Mouse (Mus musculus): ENCODE measurements around the gene Cpeb1. TPM values are rescaled to one million over a fixed set of nuclear protein-coding genes. Genes with fewer than 3 reads are reported as not detected.

Cpeb1 gene
- polyA plus RNA-seq, 1 experiment from 2014 or later, result 1.4 TPM

- no peaks in the 10 kb centered on the region for H3K9me3 ChIP-seq (ENCODE audit: control insufficient read depth)
- no peak overlapping the region for H3K27ac ChIP-seq (ENCODE audit: low read depth, low read length)
- H3K9ac ChIP-seq (ENCODE audit: low read depth, low read length), result no peak overlapping the region
- WGBS, result 94% methylated on average over 21 of the region's 21 CpGs
- H3K27me3 ChIP-seq (replicated peaks; ENCODE audit: control insufficient read depth, insufficient read depth, low read length), result no peaks in the 10 kb centered on the region
- H3K36me3 ChIP-seq (ENCODE audit: control insufficient read depth, insufficient read depth), result peaks cover 55% of the 10 kb centered on the region; the same call in 1 of the 2 replicates
- no peak for TF ChIP-seq CTCF (IDR thresholded peaks at IDR 0.05; ENCODE audit: low read depth)
- H3K4me2 ChIP-seq (replicated peaks; ENCODE audit: low read depth), result no peak overlapping the region
- no peak for ATAC-seq
- H3K4me3 ChIP-seq (ENCODE audit: low read depth, low read length), result no peak overlapping the region
- no peaks in the 10 kb centered on the region for H3K4me1 ChIP-seq (replicated peaks; ENCODE audit: control insufficient read depth, insufficient read depth, low read length)
Observed at GRCm38 (mm10) chr7:81337785-81338521, 117.3 kb downstream of the Cpeb1 start.

GRCm38 (mm10) chr7:81336432-81336786, 118.9 kb downstream of the Cpeb1 start:
- TF ChIP-seq CTCF (IDR thresholded peaks at IDR 0.05; ENCODE audit: low read depth), result peak; percentile 69
- no peaks in the 10 kb centered on the region for H3K4me1 ChIP-seq (replicated peaks; ENCODE audit: control insufficient read depth, insufficient read depth, low read length)
- no peak overlapping the region for H3K4me2 ChIP-seq (replicated peaks; ENCODE audit: low read depth)
- H3K36me3 ChIP-seq (ENCODE audit: control insufficient read depth, insufficient read depth), result peaks cover 53% of the 10 kb centered on the region
- no peak overlapping the region for H3K9ac ChIP-seq (ENCODE audit: low read depth, low read length)
- 49% methylated on average over 8 of the region's 8 CpGs for WGBS
- no peak overlapping the region for H3K27ac ChIP-seq (ENCODE audit: low read depth, low read length)
- H3K4me3 ChIP-seq (ENCODE audit: low read depth, low read length), result no peak overlapping the region
- no peak for ATAC-seq
- no peaks in the 10 kb centered on the region for H3K27me3 ChIP-seq (replicated peaks; ENCODE audit: control insufficient read depth, insufficient read depth, low read length)
- H3K9me3 ChIP-seq (ENCODE audit: control insufficient read depth), result no peaks in the 10 kb centered on the region

- no peaks in the 10 kb centered on the region for H3K27me3 ChIP-seq (replicated peaks; ENCODE audit: control insufficient read depth, insufficient read depth, low read length)
- no peaks in the 10 kb centered on the region for H3K4me1 ChIP-seq (replicated peaks; ENCODE audit: control insufficient read depth, insufficient read depth, low read length)
- no peak for ATAC-seq
- H3K4me2 ChIP-seq (replicated peaks; ENCODE audit: low read depth), result no peak overlapping the region
- 74% methylated on average over 18 of the region's 18 CpGs for WGBS
- no peak overlapping the region for H3K27ac ChIP-seq (ENCODE audit: low read depth, low read length)
- peak; percentile 12; the same call in 1 of the 2 replicates for TF ChIP-seq CTCF (IDR thresholded peaks at IDR 0.05; ENCODE audit: low read depth)
- peaks cover 50% of the 10 kb centered on the region for H3K36me3 ChIP-seq (ENCODE audit: control insufficient read depth, insufficient read depth)
- H3K9me3 ChIP-seq (ENCODE audit: control insufficient read depth), result no peaks in the 10 kb centered on the region
- no peak overlapping the region for H3K9ac ChIP-seq (ENCODE audit: low read depth, low read length)
- H3K4me3 ChIP-seq (ENCODE audit: low read depth, low read length), result no peak overlapping the region
Observed at GRCm38 (mm10) chr7:81335705-81336431, 119.4 kb downstream of the Cpeb1 start.

GRCm38 (mm10) chr7:81331851-81332250, 123.4 kb downstream of the Cpeb1 start:
- H3K4me2 ChIP-seq (replicated peaks; ENCODE audit: low read depth), result no peak overlapping the region
- H3K27me3 ChIP-seq (replicated peaks; ENCODE audit: control insufficient read depth, insufficient read depth, low read length), result no peaks in the 10 kb centered on the region
- no peak for ATAC-seq
- peaks cover 32% of the 10 kb centered on the region for H3K36me3 ChIP-seq (ENCODE audit: control insufficient read depth, insufficient read depth)
- 85% methylated on average over 7 of the region's 7 CpGs for WGBS
- no peaks in the 10 kb centered on the region for H3K4me1 ChIP-seq (replicated peaks; ENCODE audit: control insufficient read depth, insufficient read depth, low read length)
- no peak overlapping the region for H3K27ac ChIP-seq (ENCODE audit: low read depth, low read length)
- H3K9me3 ChIP-seq (ENCODE audit: control insufficient read depth), result no peaks in the 10 kb centered on the region
- no peak overlapping the region for H3K9ac ChIP-seq (ENCODE audit: low read depth, low read length)
- H3K4me3 ChIP-seq (ENCODE audit: low read depth, low read length), result no peak overlapping the region
- no peak for TF ChIP-seq CTCF (IDR thresholded peaks at IDR 0.05; ENCODE audit: low read depth)

GRCm38 (mm10) chr7:81330767-81331166, 124.5 kb downstream of the Cpeb1 start:
- Histone ChIP-seq H3K27me3 (replicated peaks; ENCODE audit: control insufficient read depth, insufficient read depth, low read length) (no peaks in the 10 kb centered on the region), H3K4me3 (ENCODE audit: low read depth, low read length) (no peak overlapping the region), H3K9ac (ENCODE audit: low read depth, low read length) (no peak overlapping the region), H3K9me3 (ENCODE audit: control insufficient read depth) (no peaks in the 10 kb centered on the region), H3K4me2 (replicated peaks; ENCODE audit: low read depth) (no peak overlapping the region), H3K4me1 (replicated peaks; ENCODE audit: control insufficient read depth, insufficient read depth, low read length) (no peaks in the 10 kb centered on the region), H3K36me3 (ENCODE audit: control insufficient read depth, insufficient read depth) (peaks cover 22% of the 10 kb centered on the region), H3K27ac (ENCODE audit: low read depth, low read length) (no peak overlapping the region)
- 45% methylated on average over 3 of the region's 3 CpGs for WGBS
- TF ChIP-seq CTCF (IDR thresholded peaks at IDR 0.05; ENCODE audit: low read depth), result no peak
- ATAC-seq, result no peak

- H3K4me1 ChIP-seq (replicated peaks; ENCODE audit: control insufficient read depth, insufficient read depth, low read length), result no peaks in the 10 kb centered on the region
- no peak for TF ChIP-seq CTCF (IDR thresholded peaks at IDR 0.05; ENCODE audit: low read depth)
- H3K27ac ChIP-seq (ENCODE audit: low read depth, low read length), result no peak overlapping the region
- no peak overlapping the region for H3K4me2 ChIP-seq (replicated peaks; ENCODE audit: low read depth)
- ATAC-seq, result no peak
- H3K36me3 ChIP-seq (ENCODE audit: control insufficient read depth, insufficient read depth), result peaks cover 7% of the 10 kb centered on the region; the same call in 1 of the 2 replicates
- H3K9me3 ChIP-seq (ENCODE audit: control insufficient read depth), result no peaks in the 10 kb centered on the region
- H3K9ac ChIP-seq (ENCODE audit: low read depth, low read length), result no peak overlapping the region
- no peaks in the 10 kb centered on the region for H3K27me3 ChIP-seq (replicated peaks; ENCODE audit: control insufficient read depth, insufficient read depth, low read length)
- WGBS, result 83% methylated on average over 10 of the region's 10 CpGs
- no peak overlapping the region for H3K4me3 ChIP-seq (ENCODE audit: low read depth, low read length)
Observed at GRCm38 (mm10) chr7:81327661-81328060, 127.6 kb downstream of the Cpeb1 start.

All from intestine, postnatal 0 days (tissue).